Mouse (Mus musculus) lung, embryonic 14.5 days (tissue): Measurements from ENCODE around the gene Acsf3. TPM values are rescaled to one million over a fixed set of nuclear protein-coding genes. Genes with fewer than 3 reads are reported as not detected.

Experiments used
- ATAC-seq: fragments of 200-750 bp; cut with Nextera tagmentation; 2 replicates; pipeline ENCODE4 v1.8.0; 2017; ENCODE audit warnings: mild to moderate bottlenecking, moderate TSS enrichment, moderate library complexity; ENCODE audit not compliant: insufficient read depth
- DNase-seq: peaks from one replicate; pipeline ENCODE4 v3.0.0-alpha.2; 2015
- H3K27ac ChIP-seq: fragments of 300-500 bp; sonication (generic); 2 replicates; pipeline ENCODE4 v1.5.1; 2014; ENCODE audit warnings: low read depth, mild to moderate bottlenecking, moderate library complexity
- H3K27me3 ChIP-seq: fragments of 300-500 bp; sonication (generic); 2 replicates; pipeline ENCODE4 v1.6.1; 2014; ENCODE audit warnings: low read length, control low read depth; ENCODE audit not compliant: insufficient read depth
- H3K36me3 ChIP-seq: fragments of 300-500 bp; sonication (generic); 2 replicates; pipeline ENCODE4 v1.6.1; 2014; ENCODE audit warnings: control low read depth; ENCODE audit not compliant: insufficient read depth
- H3K4me1 ChIP-seq: fragments of 300-500 bp; sonication (generic); 2 replicates; pipeline ENCODE4 v1.6.1; 2014; ENCODE audit warnings: antibody characterized with exemption, control low read depth; ENCODE audit not compliant: insufficient read depth
- H3K4me2 ChIP-seq: fragments of 300-500 bp; sonication (generic); 2 replicates; pipeline ENCODE4 v1.6.1; 2014; ENCODE audit warnings: mild to moderate bottlenecking
- H3K4me3 ChIP-seq: fragments of 300-500 bp; sonication (generic); 2 replicates; pipeline ENCODE4 v1.5.1; 2014; ENCODE audit warnings: low read depth, low read length
- H3K9ac ChIP-seq: fragments of 300-500 bp; sonication (generic); 2 replicates; pipeline ENCODE4 v1.6.1; 2014
- H3K9me3 ChIP-seq: fragments of 300-500 bp; sonication (generic); 2 replicates; pipeline ENCODE4 v1.6.1; 2016; ENCODE audit warnings: low read depth, low read length, control low read depth
- CTCF ChIP-seq: IDR thresholded peaks from 2 replicates; pipeline ENCODE4 v1.5.1; 2016; ENCODE audit warnings: antibody characterized with exemption, low read depth
- WGBS: fragments of 180-500 bp; shearing (Covaris S2); extraction: QIAGEN DNeasy Blood & Tissue Kit; methylation state at CpG from one replicate; pipeline ENCODE4 v1.1.7; 2014; 5-methylcytosine and 5-hydroxymethylcytosine counted together
- polyA plus RNA-seq: library from polyadenylated mRNA; unstranded; fragments of >200 nt; fragmentation: Nextera tagmentation; extraction: Ambion mirVana; gene quantifications from 2 replicates; pipeline ENCODE4 v1.2.1, GENCODE M21; 2014

The Acsf3 gene
- polyA plus RNA-seq, 1 experiment from 2014 or later, result 17.7 TPM

GRCm38 (mm10) chr8:122825408-122825807, 50.1 kb downstream of the Acsf3 start:
- H3K9me3 ChIP-seq, result no peaks in the 10 kb centered on the region
- no peaks in the 10 kb centered on the region for H3K27me3 ChIP-seq
- DNase-seq (no peak), ATAC-seq (no peak)
- H3K4me1 ChIP-seq, result no peaks in the 10 kb centered on the region
- H3K27ac ChIP-seq, result no peak overlapping the region
- H3K36me3 ChIP-seq, result no peaks in the 10 kb centered on the region
- H3K4me3 ChIP-seq, result no peak overlapping the region
- WGBS, result 63% methylated on average over 8 of the region's 8 CpGs
- H3K4me2 ChIP-seq, result no peak overlapping the region
- no peak overlapping the region for H3K9ac ChIP-seq
- no peak for TF ChIP-seq CTCF

GRCm38 (mm10) chr8:122829396-122829795, 54.1 kb downstream of the Acsf3 start:
- Histone ChIP-seq H3K9ac (no peak overlapping the region), H3K9me3 (no peaks in the 10 kb centered on the region), H3K27ac (no peak overlapping the region), H3K4me2 (no peak overlapping the region), H3K36me3 (no peaks in the 10 kb centered on the region), H3K4me3 (no peak overlapping the region), H3K27me3 (no peaks in the 10 kb centered on the region), H3K4me1 (no peaks in the 10 kb centered on the region)
- TF ChIP-seq CTCF, result no peak
- WGBS, result 73% methylated on average over 3 of the region's 3 CpGs
- no peak for DNase-seq
- no peak for ATAC-seq

- DNase-seq (peak; percentile 93), ATAC-seq (peak; percentile 67; the same call in 1 of the 2 replicates)
- WGBS, result 42% methylated on average over 8 of the region's 8 CpGs
- Histone ChIP-seq H3K4me2 (no peak overlapping the region), H3K36me3 (no peaks in the 10 kb centered on the region), H3K27ac (no peak overlapping the region), H3K4me1 (no peaks in the 10 kb centered on the region), H3K9ac (no peak overlapping the region), H3K27me3 (no peaks in the 10 kb centered on the region), H3K4me3 (no peak overlapping the region), H3K9me3 (no peaks in the 10 kb centered on the region)
- TF ChIP-seq CTCF, result peak; percentile 99
Observed at GRCm38 (mm10) chr8:122830349-122831061, 55.2 kb downstream of the Acsf3 start.

GRCm38 (mm10) chr8:122834416-122834815, 59.1 kb downstream of the Acsf3 start:
- WGBS, result 80% methylated on average over 8 of the region's 8 CpGs

GRCm38 (mm10) chr8:122834971-122835370, 59.7 kb downstream of the Acsf3 start:
- 31% methylated on average over 8 of the region's 8 CpGs for WGBS
- H3K4me1 ChIP-seq, result no peaks in the 10 kb centered on the region
- ATAC-seq, result peak; percentile 57; the same call in 1 of the 2 replicates
- peak; percentile 85 for TF ChIP-seq CTCF
- no peak overlapping the region for H3K27ac ChIP-seq
- no peaks in the 10 kb centered on the region for H3K27me3 ChIP-seq
- peak; percentile 90 for DNase-seq
- H3K9me3 ChIP-seq, result no peaks in the 10 kb centered on the region
- no peak overlapping the region for H3K4me2 ChIP-seq
- H3K4me3 ChIP-seq, result no peak overlapping the region
- no peak overlapping the region for H3K9ac ChIP-seq
- no peaks in the 10 kb centered on the region for H3K36me3 ChIP-seq

More at GRCm38 (mm10) chr8:122834416-122834815, 59.1 kb downstream of the Acsf3 start:
- Histone ChIP-seq H3K36me3 (no peaks in the 10 kb centered on the region), H3K27me3 (no peaks in the 10 kb centered on the region), H3K9ac (no peak overlapping the region), H3K4me3 (no peak overlapping the region), H3K27ac (no peak overlapping the region), H3K4me1 (no peaks in the 10 kb centered on the region), H3K4me2 (no peak overlapping the region), H3K9me3 (no peaks in the 10 kb centered on the region)
- no peak for ATAC-seq
- DNase-seq, result no peak
- no peak for TF ChIP-seq CTCF

- Histone ChIP-seq H3K9ac (no peak overlapping the region), H3K4me2 (no peak overlapping the region), H3K4me3 (no peak overlapping the region), H3K27me3 (no peaks in the 10 kb centered on the region), H3K9me3 (no peaks in the 10 kb centered on the region), H3K27ac (no peak overlapping the region), H3K4me1 (no peaks in the 10 kb centered on the region), H3K36me3 (no peaks in the 10 kb centered on the region)
- DNase-seq (no peak), ATAC-seq (no peak)
- no peak for TF ChIP-seq CTCF
- WGBS, result 74% methylated on average over 12 of the region's 12 CpGs
Observed at GRCm38 (mm10) chr8:122836199-122836598, 60.9 kb downstream of the Acsf3 start.

- ATAC-seq, result no peak
- Histone ChIP-seq H3K27me3 (no peaks in the 10 kb centered on the region), H3K27ac (no peak overlapping the region), H3K9ac (no peak overlapping the region), H3K36me3 (no peaks in the 10 kb centered on the region), H3K9me3 (no peaks in the 10 kb centered on the region), H3K4me2 (no peak overlapping the region), H3K4me1 (no peaks in the 10 kb centered on the region), H3K4me3 (no peak overlapping the region)
- no peak for TF ChIP-seq CTCF
- no peak for DNase-seq
- WGBS, result 67% methylated on average over 13 of the region's 13 CpGs
Observed at GRCm38 (mm10) chr8:122836696-122837095, 61.4 kb downstream of the Acsf3 start.
